Mouse (Mus musculus): ENCODE measurements around the gene Cmtm3. TPM values are rescaled to one million over a fixed set of nuclear protein-coding genes. Genes with fewer than 3 reads are reported as not detected.

The Cmtm3 gene
- polyA plus RNA-seq (2012; rRNA removed): 11.8 and 14.0 TPM in 2 replicates

DNA sequence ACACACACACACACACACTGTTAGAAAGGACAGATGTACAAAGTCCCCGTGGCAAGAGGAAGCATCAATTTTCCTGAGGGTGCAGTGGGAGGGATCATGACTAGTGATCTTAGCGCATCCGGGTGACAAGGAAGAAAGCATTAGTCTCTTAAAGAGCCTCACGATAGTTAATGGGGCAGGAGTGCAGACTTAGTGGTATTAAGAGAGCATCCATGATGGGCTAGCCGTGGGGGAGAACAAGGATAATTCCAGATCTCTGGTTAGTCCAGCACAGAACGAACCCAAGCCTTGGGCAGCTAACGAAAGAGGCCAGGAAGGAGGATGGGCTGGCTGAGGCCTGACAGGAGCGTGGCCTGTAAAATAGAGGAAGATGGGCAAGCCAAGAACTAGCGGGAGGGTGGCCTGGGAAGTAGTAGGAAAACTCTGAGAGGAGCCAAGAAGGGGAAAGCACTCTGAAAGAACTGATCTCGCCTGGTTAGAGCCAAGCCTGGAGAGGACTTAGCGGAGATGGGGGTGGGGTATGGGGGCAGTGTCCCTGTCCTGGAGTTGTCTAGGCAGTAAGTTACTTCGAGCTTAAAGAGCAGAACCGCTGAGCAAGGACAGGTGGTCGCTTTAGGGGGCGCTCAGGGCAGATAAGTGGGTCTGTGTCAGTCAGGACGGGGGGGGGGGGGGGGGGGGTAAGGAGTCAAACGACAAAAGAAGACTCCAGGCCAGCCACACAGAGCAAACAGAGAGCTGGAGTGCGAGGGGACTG, at the start of gene Cmtm3:
Cmtm3 (plus strand) TSS at position 182 of the 754 bp plus-strand sequence.

DNA sequence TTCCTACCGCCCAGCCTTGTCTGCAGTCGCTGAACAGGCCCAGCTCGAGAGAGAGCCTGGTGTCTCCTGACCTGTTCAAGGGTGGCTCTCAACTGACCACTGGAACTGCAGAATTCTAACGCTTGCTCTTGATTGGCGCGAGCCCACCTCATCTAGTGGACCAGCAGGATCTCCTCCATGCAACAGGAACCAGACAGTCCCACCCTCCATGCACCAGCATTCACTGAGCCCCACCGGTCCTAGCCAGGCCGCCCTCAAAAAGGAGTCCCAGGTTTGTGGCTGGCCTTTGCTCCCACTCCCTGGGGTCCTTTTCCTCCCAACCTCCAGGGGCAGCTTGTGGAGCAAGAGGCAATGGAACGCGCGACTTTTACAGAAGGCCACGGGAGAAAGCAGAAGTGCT, 46.1 kb upstream of the Cmtm3 start, which contains the start of gene Cmtm2a:
Cmtm2a (minus strand) TSS at position 101 of the 400 bp plus-strand sequence.

DNA sequence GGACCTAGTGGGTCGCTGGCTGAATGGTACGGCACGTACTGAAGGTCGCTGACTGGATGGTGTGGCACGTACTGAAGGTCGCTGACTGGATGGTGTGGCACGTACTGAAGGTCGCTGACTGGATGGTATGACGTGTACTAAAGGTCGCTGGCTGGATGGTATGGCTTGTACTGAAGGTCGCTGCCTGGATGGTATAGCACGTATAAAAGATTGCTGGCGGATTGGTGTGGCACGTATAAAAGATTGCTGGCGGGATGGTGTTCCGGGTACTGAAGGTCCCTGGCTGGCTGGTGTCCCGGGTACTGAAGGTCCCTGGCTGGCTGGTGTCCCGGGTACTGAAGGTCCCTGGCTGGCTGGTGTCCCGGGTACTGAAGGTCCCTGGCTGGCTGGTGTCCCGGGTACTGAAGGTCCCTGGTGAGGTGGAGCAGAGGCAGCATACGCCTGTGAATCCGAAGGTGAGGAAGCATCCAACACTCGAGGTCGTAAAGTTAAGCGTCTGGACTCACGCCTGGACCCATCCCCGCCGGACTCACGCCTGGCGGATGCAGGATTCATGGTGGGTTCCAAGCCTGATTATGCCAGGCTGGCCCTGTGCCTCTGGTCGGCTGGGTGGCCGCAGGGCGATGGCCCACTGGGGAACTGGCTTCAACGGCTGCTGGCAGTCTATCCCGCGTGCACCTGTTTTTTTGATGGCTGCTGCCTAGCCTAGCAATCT, 29.6 kb upstream of the Cmtm3 start, which contains the start of the genes Gm45711 and Cmtm1:
Gm45711 (minus strand) TSS at position 641 of the 715 bp plus-strand sequence.
Cmtm1 (minus strand) TSS at position 705 of the 715 bp plus-strand sequence.

DNA sequence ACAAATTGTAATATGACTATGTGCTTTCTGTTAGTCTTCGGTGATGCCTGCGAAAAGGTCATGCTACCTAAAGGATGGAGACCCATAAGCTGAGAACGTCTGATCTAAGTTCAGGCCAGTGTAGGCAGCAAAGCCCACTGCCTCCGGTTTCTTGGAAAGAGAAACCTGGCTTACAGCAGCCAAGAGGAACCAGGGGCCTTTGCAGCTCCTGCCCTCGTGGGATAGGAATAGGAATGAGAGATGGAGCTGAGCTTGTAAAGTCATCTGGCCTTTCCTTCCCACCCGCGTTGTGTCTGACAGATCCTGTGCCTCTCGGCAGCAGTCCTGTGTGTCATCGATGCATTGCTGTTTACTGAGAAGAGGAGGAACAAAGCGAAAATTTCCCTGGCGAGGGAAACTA, 17.9 kb upstream of the Cmtm3 start, which contains the start of gene Gm11020:
Gm11020 (plus strand) TSS at position 301 of the 400 bp plus-strand sequence.

DNA sequence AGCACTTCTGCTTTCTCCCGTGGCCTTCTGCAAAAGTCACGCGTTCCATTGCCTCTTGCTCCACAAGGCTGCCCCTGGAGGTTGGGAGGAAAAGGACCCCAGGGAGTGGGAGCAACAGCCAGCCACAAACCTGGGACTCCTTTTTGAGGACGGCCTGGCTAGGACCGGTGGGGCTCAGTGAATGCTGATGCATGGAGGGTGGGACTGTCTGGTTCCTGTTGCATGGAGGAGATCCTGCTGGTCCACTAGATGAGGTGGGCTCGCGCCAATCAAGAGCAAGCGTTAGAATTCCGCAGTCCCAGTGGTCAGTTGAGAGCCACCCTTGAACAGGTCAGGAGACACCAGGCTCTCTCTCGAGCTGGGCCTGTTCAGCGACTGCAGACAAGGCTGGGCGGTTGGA, 17.3 kb upstream of the Cmtm3 start, which contains the start of gene Cmtm2b:
Cmtm2b (plus strand) TSS at position 301 of the 400 bp plus-strand sequence.

DNA sequence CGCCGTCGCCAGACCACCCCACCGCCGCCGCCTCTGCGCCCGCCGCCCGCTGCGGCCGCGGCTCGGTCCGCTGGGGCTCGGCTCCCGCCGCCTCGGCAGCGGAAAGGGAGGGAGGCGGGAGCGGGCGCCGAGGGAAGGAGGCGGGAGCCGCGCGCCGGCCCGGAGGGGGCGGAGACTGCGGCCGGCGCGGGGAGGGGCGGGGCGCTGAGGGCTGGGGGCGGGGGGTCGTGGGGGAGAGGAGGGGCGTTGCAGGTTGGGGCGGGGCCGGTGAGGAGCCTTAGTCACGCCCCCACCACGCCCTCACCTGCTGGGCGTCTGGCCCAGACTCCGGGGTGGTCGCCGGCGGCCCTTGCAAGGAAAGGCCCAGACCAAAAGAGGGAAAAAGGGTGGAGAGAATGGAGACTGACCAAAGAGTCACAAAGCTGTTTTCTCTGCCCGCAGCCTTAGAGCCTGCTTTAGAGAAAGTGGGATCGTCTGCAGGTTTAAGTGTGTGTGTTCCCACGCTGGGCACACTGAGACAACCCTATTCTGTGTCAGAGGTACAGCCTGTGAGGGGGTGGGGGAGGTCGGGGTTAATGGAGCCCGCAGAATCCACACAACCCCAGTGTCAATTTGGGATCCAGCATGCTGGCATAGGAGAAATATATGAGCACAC, 56.6 kb downstream of the Cmtm3 start, which contains the start of gene Cmtm4:
Cmtm4 (minus strand) TSS at position 105 of the 655 bp plus-strand sequence.

Other genes with a start within 250 kb of the Cmtm3 start
- gene Cdh5, start 237.8 kb upstream of the Cmtm3 start, polyA plus RNA-seq (2012; rRNA removed): 11.1 and 12.2 TPM in 2 replicates
- 0.02 and 0.03 TPM in 2 replicates for gene Bean1, start 169.0 kb upstream of the Cmtm3 start, polyA plus RNA-seq (2012; rRNA removed)
- 3.5 and 4.3 TPM in 2 replicates for gene Tk2, start 90.9 kb upstream of the Cmtm3 start, polyA plus RNA-seq (2012; rRNA removed)
- 12.9 and 13.1 TPM in 2 replicates for gene Cklf, start 88.5 kb upstream of the Cmtm3 start, polyA plus RNA-seq (2012; rRNA removed)
- not detected in 2 replicates for gene Cmtm2a, start 46.2 kb upstream of the Cmtm3 start, polyA plus RNA-seq (2012; rRNA removed)
- not detected in 2 replicates for gene Gm45711, start 29.3 kb upstream of the Cmtm3 start, polyA plus RNA-seq (2012; rRNA removed)
- gene Cmtm1, start 29.3 kb upstream of the Cmtm3 start, polyA plus RNA-seq (2012; rRNA removed): not detected in 2 replicates
- not detected in 2 replicates for gene Gm11020, start 17.8 kb upstream of the Cmtm3 start, polyA plus RNA-seq (2012; rRNA removed)
- gene Cmtm2b, start 17.2 kb upstream of the Cmtm3 start, polyA plus RNA-seq (2012; rRNA removed): not detected in 2 replicates
- gene Cmtm4, start 56.4 kb downstream of the Cmtm3 start, polyA plus RNA-seq (2012; rRNA removed): 1.7 and 2.1 TPM in 2 replicates
- gene Dync1li2, start 103.6 kb downstream of the Cmtm3 start, polyA plus RNA-seq (2012; rRNA removed): 10.9 and 11.0 TPM in 2 replicates
- gene Terb1, start 170.5 kb downstream of the Cmtm3 start, polyA plus RNA-seq (2012; rRNA removed): 0.01 and 0.02 TPM in 2 replicates
- 26.9 and 27.7 TPM in 2 replicates for gene Nae1, start 195.2 kb downstream of the Cmtm3 start, polyA plus RNA-seq (2012; rRNA removed)
- 3.9 and 4.9 TPM in 2 replicates for gene Car7, start 195.3 kb downstream of the Cmtm3 start, polyA plus RNA-seq (2012; rRNA removed)